Mouse (Mus musculus) liver, adult 2 months (tissue): Measurements from ENCODE around the gene Col25a1. TPM values are rescaled to one million over a fixed set of nuclear protein-coding genes. Genes with fewer than 3 reads are reported as not detected.

ENCODE experiments used
- DNase-seq: peaks from one replicate; pipeline ENCODE4 v3.0.0-alpha.2; 2011; ENCODE audit warnings: low read depth, low spot score; ENCODE audit errors: extremely low read depth
- H3K27ac ChIP-seq: fragments of 200-500 bp; replicated peaks from 2 replicates; pipeline ENCODE4 v1.5.1; 2012; ENCODE audit warnings: low read depth, mild to moderate bottlenecking, control low read depth, inconsistent platforms, low read length; ENCODE audit not compliant: insufficient read depth
- H3K27me3 ChIP-seq: fragments of 200-500 bp; 2 replicates; pipeline ENCODE4 v1.6.1; 2012; ENCODE audit warnings: mild to moderate bottlenecking, moderate library complexity, low read length, inconsistent platforms; ENCODE audit not compliant: control insufficient read depth, insufficient read depth
- H3K36me3 ChIP-seq: fragments of 200-500 bp; 2 replicates; pipeline ENCODE4 v1.6.1; 2012; ENCODE audit warnings: low read length, inconsistent platforms; ENCODE audit not compliant: control insufficient read depth, insufficient read depth
- H3K4me1 ChIP-seq: fragments of 200-500 bp; 2 replicates; pipeline ENCODE4 v1.6.1; 2011; ENCODE audit warnings: low read length; ENCODE audit not compliant: control insufficient read depth, insufficient read depth
- H3K4me3 ChIP-seq: fragments of 200-500 bp; 2 replicates; pipeline ENCODE4 v1.5.1; 2011; ENCODE audit warnings: low read depth, mild to moderate bottlenecking, control low read depth, low read length, moderate library complexity; ENCODE audit not compliant: insufficient read depth
- H3K79me2 ChIP-seq: fragments of 200-500 bp; 2 replicates; pipeline ENCODE4 v1.6.1; 2012; ENCODE audit warnings: inconsistent platforms, mild to moderate bottlenecking, low read length, moderate library complexity; ENCODE audit not compliant: control insufficient read depth, insufficient read depth
- H3K9ac ChIP-seq: fragments of 200-500 bp; 2 replicates; pipeline ENCODE4 v1.6.1; 2012; ENCODE audit warnings: low read depth, mild to moderate bottlenecking, control low read depth, inconsistent platforms, low read length
- CTCF ChIP-seq: fragments of 200-500 bp; IDR thresholded peaks from 2 replicates; pipeline ENCODE4 v1.5.1; 2011; ENCODE audit warnings: low read depth, low read length, control low read depth
- POLR2A ChIP-seq: fragments of 200-500 bp; IDR thresholded peaks from 2 replicates; pipeline ENCODE4 v1.6.1; 2011; ENCODE audit warnings: low read length, control low read depth; ENCODE audit not compliant: insufficient read depth; ENCODE audit errors: extremely low read depth
- WGBS: fragments of 180-500 bp; shearing (Covaris S2); methylation state at CpG from one replicate; pipeline ENCODE4 v1.1.7; 2018; 5-methylcytosine and 5-hydroxymethylcytosine counted together
- polyA plus RNA-seq: library from polyadenylated mRNA; depleted of rRNA; stranded (reverse); fragments of >200 nt; gene quantifications from 2 replicates; pipeline ENCODE4 v1.2.3, GENCODE M21; 2012
- total RNA-seq: library from RNA; depleted of rRNA; stranded (reverse); fragments of >200 nt; gene quantifications from 2 replicates; pipeline ENCODE4 v1.2.3, GENCODE M21; 2014

The Col25a1 gene
- total and polyA plus RNA-seq, 2 experiments, result 0.05 to 0.09 TPM

GRCm38 (mm10) chr3:130273949-130274348 lies 142.6 kb downstream of the Col25a1 start:
- no peak overlapping the region for H3K27ac ChIP-seq
- no peak for TF ChIP-seq CTCF
- TF ChIP-seq POLR2A, result no peak
- no peak overlapping the region for H3K4me3 ChIP-seq
- no peaks in the 10 kb centered on the region for H3K79me2 ChIP-seq
- no peaks in the 10 kb centered on the region for H3K4me1 ChIP-seq
- 90% methylated on average over 2 of the region's 2 CpGs for WGBS
- no peak for DNase-seq
- H3K27me3 ChIP-seq, result no peaks in the 10 kb centered on the region
- H3K9ac ChIP-seq, result no peak overlapping the region
- no peaks in the 10 kb centered on the region for H3K36me3 ChIP-seq

GRCm38 (mm10) chr3:130278298-130279050 lies 147.2 kb downstream of the Col25a1 start:
- H3K79me2 ChIP-seq, result no peaks in the 10 kb centered on the region
- no peak for DNase-seq
- H3K4me1 ChIP-seq, result no peaks in the 10 kb centered on the region
- H3K4me3 ChIP-seq, result no peak overlapping the region
- no peaks in the 10 kb centered on the region for H3K36me3 ChIP-seq
- TF ChIP-seq CTCF, result no peak
- no peak for TF ChIP-seq POLR2A
- H3K27me3 ChIP-seq, result no peaks in the 10 kb centered on the region
- H3K9ac ChIP-seq, result no peak overlapping the region
- H3K27ac ChIP-seq, result no peak overlapping the region
- 82% methylated on average over 10 of the region's 10 CpGs for WGBS

DNA sequence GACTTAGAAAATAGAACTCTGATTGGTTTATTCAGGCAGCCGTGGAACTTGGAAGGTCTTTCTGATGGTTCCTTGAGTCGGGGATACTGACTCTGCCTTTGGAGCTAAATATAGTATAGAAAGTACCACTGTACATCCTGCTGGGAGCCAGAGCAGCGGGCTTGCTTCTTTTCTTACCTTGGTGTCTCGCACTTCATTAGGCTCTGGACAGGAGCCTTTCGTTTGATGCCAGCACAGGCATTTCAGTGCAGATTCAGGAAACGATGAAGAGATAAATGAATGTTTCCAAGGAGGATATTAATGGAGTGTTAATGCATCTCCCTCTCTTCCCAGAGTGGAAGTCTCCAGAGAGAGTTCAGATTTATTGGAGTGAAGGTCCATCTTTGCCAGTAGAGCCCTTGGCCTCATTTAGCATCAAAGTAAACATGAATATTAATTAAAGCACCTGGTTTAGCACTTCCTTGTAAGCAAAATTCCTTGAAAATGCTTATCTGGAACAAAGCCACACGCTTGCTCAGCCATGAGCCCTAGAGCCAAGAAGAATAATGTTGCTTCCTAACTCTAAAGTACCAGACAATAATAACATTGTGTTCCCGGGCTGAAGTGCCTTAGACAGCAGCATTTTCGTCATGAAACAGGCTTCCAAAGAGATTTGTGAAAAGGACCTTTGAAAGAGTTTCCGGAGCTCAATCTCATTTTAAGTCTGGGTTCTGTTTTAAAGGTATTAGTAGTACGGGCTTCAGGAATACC lies 151.9 kb downstream of the Col25a1 start:
- DNase-seq, result no peak
- Histone ChIP-seq H3K79me2 (no peaks in the 10 kb centered on the region), H3K27ac (no peak overlapping the region), H3K4me3 (no peak overlapping the region), H3K27me3 (no peaks in the 10 kb centered on the region), H3K9ac (no peak overlapping the region), H3K4me1 (no peaks in the 10 kb centered on the region), H3K36me3 (no peaks in the 10 kb centered on the region)
- TF ChIP-seq POLR2A, result no peak
- no peak for TF ChIP-seq CTCF
- WGBS, result 84% methylated on average over 11 of the region's 11 CpGs

DNA sequence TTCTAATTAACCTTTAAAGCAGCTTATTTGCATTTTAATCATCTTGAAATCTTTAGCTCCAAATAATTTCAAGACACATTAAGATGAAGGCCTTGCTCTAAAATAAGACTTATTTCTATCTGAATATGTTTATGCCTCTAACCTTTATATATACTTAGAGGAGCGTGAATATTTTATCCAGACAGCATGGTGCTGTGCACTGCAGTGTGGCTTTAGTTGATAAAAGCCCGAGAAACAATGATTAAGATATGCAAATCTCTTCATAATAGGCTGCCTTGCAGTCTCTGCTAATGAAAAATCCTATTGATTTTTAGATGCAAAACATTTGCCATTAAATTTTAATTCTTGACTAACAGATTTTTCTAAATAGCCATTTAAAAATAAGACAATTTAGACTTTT lies 156.8 kb downstream of the Col25a1 start:
- H3K27me3 ChIP-seq, result no peaks in the 10 kb centered on the region
- no peaks in the 10 kb centered on the region for H3K36me3 ChIP-seq
- no peak for DNase-seq
- no peak for TF ChIP-seq CTCF
- no peak for TF ChIP-seq POLR2A
- 84% methylated on average over 2 of the region's 2 CpGs for WGBS
- no peaks in the 10 kb centered on the region for H3K79me2 ChIP-seq
- no peak overlapping the region for H3K27ac ChIP-seq
- no peak overlapping the region for H3K4me3 ChIP-seq
- no peaks in the 10 kb centered on the region for H3K4me1 ChIP-seq
- no peak overlapping the region for H3K9ac ChIP-seq

GRCm38 (mm10) chr3:130288756-130289155 lies 157.5 kb downstream of the Col25a1 start:
- Histone ChIP-seq H3K36me3 (no peaks in the 10 kb centered on the region), H3K27ac (no peak overlapping the region), H3K4me3 (no peak overlapping the region), H3K4me1 (no peaks in the 10 kb centered on the region), H3K79me2 (no peaks in the 10 kb centered on the region), H3K27me3 (no peaks in the 10 kb centered on the region), H3K9ac (no peak overlapping the region)
- TF ChIP-seq CTCF, result no peak
- TF ChIP-seq POLR2A, result no peak
- DNase-seq, result no peak
- 73% methylated on average over 4 of the region's 4 CpGs for WGBS

DNA sequence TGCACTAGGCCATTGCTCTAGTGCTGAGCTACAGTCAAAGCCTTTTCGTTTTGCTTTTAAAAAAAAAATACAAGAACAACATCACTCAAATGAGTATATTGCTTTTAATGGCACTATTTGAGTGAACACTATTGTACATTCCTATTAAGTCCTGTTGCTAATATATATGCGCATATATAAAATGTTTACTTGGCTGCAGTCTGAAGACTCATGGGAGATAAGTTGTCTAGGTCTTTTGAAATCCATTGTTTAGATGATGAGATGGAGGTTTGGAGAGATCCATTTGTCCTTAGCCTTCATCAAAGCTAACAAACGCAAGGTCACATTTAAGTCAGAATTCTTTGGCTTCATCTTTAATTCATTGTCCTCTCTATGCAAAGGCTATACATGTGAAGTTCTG lies 157.9 kb downstream of the Col25a1 start:
- Histone ChIP-seq H3K79me2 (no peaks in the 10 kb centered on the region), H3K9ac (no peak overlapping the region), H3K4me1 (no peaks in the 10 kb centered on the region), H3K36me3 (no peaks in the 10 kb centered on the region), H3K27me3 (no peaks in the 10 kb centered on the region), H3K27ac (no peak overlapping the region), H3K4me3 (no peak overlapping the region)
- TF ChIP-seq POLR2A, result no peak
- no peak for DNase-seq
- 91% methylated on average over 3 of the region's 3 CpGs for WGBS
